Mouse (Mus musculus): ENCODE measurements around the gene Zfp710.

GRCm38 (mm10) chr7:80011470-80011869 lies 13.1 kb upstream of the Zfp710 start:
- TF ChIP-seq POLR2A (IDR thresholded peaks at IDR 0.05; ENCODE audit: insufficient read length, low read depth) = no peak
- TF ChIP-seq CEBPB (IDR thresholded peaks at IDR 0.05; ENCODE audit: insufficient read depth, poor library complexity, severe bottlenecking) = no peak
- no peak for TF ChIP-seq MYOD1 (IDR thresholded peaks at IDR 0.05; ENCODE audit: control insufficient read depth in 1 of 3, insufficient read length in 2 of 3, low read depth in 2 of 3)
- TF ChIP-seq TCF12 (IDR thresholded peaks at IDR 0.05; ENCODE audit: insufficient read depth, poor library complexity, severe bottlenecking) = no peak
- no peak for TF ChIP-seq MAX (IDR thresholded peaks at IDR 0.05; ENCODE audit: low read depth)

All from myocyte (in vitro differentiated cells).